Mouse (Mus musculus) kidney, adult 11 months (tissue): ENCODE results near the gene Cetn4.

Experiments
- DNase-seq: peaks from one replicate; pipeline ENCODE4 v3.0.0; 2022

Gene Cetn4

DNA sequence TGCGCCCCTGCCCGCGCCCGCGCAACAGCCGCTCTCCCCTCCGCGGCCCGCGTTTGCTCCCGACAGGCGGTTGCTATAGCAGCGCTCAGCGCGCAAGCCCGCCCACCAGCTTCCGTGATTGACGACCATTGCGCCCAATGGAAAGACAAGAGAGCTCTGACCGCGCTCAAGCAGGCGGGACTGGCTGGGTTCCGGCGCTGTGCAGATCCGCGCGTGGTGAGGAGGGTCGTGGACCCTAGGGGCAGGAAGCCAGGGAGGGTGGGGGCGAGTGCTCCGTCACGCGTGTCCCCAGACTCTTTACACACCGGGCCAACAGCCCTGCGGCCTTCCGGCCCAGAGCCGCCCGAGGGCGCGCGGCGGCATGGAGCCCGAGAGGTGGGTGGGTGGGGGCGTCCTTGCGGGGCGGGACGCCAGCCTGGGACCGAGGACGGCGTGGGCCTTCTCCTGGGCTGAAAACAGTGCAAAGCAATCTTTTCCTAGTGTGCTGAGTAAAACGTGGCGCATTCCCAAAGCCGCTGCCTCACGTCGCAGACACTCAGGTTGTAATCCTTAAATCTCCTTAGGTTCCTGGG lies at the start of gene Cetn4, which contains the start of gene Bbs12:
TSS of gene Cetn4 (minus strand) at position 339 of the 572 bp plus-strand sequence.
TSS of gene Bbs12 (plus strand) at position 185 of the 572 bp plus-strand sequence.
- DNase-seq: peak; percentile 92

DNA sequence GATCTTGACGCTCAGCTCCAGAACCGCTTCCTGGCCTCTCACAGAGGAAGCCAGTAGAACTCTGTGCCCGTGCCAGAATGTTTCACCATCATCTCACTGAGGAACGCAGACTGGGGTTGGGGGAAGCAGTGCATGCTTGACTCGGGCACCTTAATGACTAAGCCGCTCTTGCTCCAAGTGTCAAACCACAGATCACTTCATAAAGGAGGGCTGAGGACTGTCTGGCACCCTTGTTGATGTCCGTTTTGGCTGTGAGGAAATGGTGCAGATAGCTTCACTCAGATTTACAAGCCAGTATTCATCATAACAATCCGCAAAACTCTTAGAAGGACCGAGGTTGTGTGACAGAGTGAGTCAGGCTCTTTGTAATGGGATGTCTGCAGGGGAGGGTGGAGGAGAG lies 48.2 kb upstream of the Cetn4 start:
- no peak for DNase-seq

DNA sequence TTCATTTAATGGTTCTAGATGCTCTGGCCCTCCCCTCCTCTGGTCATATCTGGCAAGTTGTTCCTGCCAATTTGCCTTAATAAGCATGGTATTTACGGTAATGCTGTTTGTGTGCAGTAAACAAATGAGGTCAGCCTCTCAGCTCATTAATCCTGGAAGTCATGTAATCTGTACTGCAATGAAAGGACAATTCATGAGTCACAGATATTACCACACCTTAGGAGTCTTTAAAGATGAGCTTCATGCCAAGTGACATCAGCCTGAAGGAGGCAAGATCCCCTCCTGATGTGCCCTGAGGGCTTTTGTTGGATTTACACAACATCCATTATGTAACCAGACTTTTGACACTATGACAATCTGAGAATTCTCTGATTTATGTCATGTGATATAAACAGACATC lies 42.2 kb upstream of the Cetn4 start:
- DNase-seq: no peak

DNA sequence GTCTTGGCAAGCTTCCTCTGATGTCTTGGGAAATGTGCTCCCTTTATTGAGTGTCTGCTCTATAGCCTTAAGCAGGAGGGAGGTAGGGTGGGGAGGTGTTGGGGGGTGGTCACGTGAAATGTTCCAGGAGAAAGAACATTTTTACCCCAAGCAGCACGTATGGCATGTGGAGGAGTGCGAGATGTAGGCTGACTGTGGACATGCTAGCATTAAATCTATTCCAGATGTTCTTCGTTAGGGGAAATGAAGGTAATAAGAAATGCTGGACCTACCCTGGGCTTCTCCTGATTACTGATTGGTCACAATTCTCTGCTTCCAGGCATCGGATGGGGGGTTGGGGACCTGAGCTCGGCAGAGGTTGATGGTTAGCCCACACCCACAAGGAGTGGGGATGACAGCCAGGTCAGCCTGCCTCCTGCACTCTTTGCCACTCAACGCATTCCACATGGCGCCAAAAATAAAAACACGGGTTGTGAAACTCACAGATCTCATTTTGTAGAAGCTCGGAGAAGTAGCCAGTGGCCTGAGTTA lies 41.5 kb upstream of the Cetn4 start:
- no peak for DNase-seq

DNA sequence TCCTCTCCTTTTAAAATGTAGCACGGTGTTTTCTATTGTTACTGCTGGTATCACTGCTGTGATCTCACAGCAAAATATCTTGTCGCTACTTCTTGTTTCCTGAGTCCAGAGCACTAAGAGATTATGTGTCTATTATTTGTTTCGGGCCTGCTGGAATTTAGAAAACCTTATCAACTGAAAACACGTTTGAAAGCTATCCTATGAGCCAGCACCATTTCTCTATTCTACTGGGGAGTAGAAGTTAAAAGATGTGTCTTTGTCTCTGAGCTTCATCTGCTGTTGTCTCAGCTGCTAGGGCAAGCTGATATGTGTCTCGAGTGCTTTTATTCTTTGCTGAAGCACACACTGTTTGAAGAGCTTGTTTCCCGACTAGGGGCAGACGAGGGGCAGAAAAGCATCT lies 37.9 kb upstream of the Cetn4 start:
- DNase-seq: no peak

DNA sequence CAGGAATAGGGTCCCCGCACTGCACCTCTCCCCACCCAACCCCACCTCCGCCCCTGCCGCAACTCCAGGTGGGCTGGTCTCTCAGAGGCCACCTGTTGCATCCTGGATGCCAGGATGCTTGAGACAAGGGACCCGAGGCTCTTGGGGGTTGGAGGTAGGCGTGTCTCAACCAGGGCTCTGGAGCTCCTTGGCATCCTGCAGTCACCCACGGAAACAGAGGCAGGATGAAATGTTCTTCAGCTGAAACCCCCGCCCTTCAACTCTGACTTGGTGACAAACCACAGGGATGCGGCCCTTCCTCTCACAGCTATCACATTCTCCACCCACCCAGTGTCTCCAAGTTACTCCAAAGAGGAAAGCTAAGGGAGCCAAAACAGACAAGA lies 36.6 kb upstream of the Cetn4 start:
- no peak for DNase-seq

DNA sequence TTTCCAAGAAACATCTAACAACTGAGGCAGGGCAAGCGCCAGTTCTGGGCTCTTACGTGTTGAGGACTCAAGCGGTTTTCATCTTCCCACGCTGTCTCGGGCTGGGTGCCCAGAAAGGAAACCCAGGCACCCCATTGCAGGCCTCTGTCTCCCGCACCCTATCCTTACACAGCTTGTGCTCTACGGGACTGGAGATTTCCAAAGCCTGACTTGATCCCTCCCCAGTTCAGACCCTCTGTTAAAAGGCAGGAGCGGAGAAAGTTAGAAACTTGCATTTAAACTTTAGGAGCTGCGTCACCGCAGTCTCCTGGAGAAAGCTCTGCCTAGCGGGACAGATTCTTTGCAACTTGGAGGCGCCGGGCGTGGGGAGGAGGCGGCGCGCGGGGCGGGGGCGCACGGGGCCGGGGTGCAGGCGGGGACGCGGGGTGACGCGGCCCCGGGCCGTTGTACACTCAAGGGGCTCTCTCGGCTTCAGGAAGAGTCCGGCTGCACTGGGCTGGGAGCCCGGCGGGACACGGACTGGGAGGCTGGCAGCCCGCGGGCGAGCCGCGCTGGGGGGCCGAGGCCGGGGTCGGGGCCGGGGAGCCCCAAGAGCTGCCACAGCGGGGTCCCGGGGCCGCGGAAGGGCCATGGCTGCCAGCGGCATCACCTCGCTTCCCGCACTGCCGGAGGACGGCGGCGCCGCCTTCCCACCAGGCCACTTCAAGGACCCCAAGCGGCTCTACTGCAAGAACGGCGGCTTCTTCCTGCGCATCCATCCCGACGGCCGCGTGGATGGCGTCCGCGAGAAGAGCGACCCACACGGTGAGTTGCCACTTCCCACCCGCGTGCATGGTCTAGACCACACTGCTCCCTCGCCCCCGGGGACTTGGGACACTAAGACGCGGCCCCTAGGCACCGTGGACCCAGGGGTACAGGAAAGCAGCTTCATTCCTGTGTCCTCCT lies 36.0 kb upstream of the Cetn4 start, which contains the start of gene Fgf2:
TSS of gene Fgf2 (plus strand) at position 126 of the 945 bp plus-strand sequence.
- DNase-seq: no peak

DNA sequence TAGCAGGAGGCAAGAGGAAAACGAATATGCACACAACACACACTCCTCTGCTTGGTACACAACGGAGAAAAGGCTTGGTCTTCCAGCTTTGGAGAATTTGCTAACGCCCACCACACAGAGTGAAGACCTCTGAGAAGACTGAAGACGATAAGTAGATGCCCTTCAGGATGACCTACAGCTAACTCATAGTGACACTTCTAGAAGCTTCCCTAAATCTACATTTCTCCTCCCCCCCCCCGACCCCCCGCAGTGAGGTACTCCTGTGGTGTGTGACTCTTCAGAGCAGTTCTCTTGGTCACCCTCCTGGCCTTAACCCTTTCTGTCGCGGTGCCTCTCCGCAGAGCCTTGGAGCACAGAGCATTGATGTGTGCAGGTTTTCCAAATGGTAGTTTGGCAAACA lies 35.2 kb upstream of the Cetn4 start:
- DNase-seq: no peak

DNA sequence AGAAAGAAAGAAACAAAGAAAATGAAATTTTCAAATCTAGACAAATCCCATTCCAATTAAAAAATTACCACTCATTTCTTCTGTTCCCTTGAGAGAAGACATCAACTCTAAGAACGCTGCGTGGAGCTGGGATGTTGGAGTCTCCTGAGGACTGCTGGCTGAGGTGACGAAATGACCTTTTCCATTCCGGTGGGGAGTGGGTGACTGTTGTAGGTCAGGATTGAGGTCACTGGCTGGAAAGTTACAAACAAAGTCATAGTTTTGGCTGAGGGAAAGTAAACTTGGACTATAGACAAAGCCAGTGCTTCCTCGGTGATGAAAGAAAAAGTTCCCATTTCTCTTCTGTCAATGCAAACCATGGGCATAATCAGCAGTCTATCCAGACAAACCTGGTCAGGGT lies 30.3 kb upstream of the Cetn4 start:
- no peak for DNase-seq

DNA sequence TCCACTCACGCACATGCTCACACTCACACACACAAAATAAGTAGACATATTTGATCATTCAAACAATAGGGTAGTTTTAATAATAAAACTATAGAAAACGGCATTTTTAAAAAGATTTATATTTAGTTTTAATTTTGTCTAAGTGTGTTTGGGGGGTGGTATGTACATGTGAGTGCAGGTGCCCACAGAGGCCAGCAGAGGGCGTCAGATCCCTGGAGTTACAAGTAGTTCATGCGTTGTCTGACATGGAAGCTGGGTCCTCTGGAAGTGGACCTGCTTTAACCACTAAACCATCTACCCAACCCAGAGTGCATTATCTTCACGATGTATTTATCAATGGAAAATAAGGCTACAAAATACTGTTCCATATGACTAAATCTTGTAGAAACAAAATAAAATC lies 28.6 kb upstream of the Cetn4 start:
- DNase-seq: no peak

DNA sequence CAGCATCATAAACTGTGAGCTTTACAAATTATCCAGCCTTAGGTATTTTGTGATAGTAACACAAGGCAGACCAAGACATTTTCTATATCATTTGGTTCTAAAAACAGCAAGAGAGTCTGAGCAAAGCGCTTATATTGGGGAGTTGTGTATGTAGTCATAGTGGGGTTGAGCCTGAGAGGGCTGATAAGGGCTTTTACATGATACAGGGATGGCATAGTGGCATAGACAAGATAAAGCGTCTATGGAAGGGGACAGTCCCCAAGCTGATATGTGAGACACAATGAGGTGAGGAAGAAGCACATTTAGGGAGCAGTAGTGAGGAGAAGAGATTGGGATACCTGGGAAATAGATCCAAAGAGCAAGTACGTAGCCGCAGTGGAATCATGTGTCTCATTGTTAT lies 21.5 kb upstream of the Cetn4 start:
- DNase-seq: no peak

DNA sequence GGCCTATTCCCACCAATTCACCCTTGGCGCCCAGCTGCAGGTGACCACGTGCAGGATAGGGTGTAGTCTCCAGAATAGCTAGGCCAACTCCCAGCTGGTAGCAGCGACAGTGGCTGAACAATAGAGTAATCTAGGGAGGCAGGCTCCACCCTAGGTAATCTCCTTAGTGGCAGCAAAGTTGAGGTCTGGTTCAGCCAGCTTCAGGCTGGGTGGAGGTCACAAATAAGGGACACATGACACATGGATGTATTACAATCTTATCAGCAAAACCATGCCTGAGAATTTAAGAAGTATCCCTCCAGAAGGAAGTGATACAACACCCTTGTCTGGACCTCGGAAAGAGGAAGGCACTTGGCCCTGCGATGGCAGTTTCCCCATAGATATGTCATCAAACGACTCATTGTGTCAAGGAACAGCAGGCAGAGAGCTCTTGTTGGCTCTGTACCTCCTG lies 19.5 kb upstream of the Cetn4 start:
- DNase-seq: no peak

DNA sequence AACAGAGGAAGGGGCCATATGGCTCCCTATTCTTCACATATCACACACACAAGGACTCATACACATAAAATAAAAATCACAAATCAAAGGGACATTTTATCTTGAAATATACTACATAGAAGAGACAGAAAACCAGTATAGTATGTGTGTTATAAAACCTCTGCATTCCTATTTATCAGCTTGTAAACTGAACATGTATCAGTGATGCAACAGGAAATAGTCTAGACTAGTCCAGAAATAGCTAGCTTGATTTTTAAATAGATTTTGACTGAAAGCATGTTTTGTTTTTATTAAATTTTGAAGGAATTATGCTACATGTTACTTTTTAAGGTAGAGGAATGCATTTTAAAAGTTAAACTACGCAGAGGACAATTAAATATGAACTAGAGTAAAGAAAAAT lies 17.5 kb upstream of the Cetn4 start:
- no peak for DNase-seq

DNA sequence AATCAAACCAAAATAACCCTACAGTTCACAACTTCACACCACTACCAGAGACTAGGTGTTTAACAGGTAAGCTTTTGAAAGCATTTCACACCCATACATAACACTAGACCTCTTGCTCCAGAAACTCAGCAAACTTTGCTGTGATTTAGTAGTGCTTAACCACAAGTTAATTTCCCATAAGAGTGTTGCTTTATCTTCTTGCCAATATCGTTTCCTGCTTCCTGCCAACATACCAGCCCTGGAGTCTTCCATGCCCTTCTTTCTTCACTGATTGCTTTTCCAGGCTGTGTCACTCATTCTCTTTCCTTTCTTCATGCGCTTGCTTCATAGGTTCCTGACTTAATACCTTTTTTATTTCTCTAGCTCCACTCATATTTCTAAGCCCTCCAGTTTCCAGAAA lies 16.0 kb upstream of the Cetn4 start:
- no peak for DNase-seq

DNA sequence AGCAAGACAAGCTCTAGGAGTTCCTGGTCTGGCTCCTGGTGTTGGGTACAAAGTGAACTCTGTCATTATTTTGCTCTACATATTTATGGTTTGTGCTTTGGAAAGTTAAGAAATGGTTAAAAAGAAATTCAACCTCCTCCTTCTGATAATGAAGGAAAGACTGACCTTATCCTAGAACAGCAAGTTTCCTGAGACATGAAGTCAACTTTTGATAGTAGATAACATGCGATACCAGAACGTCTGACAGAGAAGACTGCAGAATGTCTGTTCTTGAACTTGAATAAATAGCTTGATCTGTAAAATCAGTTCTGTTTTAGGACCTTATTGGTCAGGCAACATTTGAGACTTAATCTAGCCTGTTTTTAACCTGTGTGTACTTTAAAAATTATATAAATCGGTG lies 14.1 kb upstream of the Cetn4 start:
- DNase-seq: no peak

DNA sequence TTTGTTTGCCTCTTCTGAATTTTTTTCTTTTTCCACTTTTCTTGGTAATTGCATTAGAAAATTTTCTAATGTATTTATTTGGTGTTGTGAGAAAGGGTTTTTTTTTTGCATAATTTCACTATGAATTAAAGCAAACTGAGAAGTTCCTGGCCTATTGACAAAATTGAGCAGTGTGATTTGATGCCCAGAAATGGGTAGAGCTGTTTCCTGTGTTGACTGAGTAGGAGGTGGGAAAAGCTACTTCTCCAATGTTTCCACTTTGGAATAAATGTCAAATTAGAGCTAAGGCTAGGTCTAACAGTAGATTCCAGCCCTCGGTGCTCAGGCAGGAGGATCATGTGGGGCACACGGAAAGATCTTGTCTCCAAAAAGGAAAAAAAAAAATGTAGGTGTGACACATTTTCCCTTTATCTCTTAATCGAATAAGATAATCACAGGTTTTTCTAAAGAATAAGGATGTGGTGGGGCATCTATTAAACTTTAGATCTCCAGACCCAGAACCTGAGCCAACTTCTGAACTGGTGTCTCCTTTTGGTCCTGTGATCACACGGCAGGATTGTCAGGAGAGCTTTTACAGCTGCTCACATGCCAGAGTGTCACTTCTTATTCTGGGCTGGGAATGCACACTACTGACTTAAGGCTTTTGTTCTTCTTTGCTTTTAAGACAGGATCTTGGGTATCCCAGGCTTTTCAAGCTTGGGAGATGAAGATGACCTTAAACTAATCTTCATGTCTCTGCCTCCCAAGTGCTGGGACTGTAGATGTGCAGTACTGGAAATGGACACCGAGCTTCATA lies 13.0 kb upstream of the Cetn4 start:
- no peak for DNase-seq

DNA sequence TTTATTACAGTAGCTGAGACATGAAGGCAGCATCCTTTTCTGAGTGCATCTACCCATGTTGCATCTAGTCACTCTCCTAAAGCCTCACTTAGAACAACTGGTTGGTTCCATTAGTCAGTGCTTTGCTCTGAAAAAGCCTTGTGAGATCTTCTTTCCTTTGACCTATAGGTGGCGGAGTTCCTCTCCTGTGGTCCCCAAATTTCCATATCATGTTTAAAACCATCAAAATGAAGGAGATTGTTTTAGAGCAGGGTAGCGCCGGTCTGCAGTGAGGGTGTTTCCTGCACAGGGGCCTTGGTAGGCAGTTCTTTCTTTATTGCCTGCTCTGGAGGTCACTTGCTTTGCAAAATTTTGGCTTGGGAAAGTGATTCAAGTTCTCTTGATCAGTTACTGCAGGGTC lies 11.8 kb upstream of the Cetn4 start:
- no peak for DNase-seq

DNA sequence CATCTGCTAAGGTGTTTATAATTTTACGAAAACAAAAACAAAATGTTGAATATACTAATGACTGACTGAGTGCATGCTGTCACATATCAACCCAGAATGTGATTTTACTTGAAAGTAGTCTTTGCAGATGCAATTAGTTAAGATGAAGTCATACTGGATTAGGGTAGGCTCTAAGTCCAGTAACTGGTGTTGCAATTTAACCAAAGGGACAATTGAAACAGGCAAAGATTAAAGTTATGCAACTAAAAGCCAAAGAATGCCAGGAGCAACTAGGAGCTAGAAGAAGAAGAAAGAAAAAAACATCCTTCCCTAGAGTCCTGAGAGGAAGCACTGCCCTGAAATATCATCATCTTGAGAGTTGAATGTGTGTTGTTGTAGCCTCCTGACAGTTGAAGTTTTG lies 3.7 kb upstream of the Cetn4 start:
- no peak for DNase-seq

DNA sequence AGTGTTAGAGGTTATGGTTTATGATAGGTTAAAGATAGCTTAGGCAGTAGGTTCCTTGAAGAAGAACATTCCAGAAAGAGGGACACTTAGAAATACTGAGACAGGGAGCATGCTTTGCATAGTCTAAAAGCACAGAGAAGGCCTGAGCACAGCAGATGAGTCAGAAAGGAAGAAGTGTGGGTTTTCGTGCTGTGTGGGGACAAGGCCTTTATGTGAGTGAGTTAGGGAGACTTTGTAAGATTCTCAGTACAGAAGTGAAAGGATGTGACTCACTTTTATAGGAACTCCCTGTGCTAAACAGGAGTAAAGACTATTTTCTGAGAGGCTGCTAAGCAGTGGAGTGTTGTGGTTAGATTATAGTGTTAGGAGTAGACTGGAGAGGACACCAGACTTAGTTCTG lies 863 bp upstream of the Cetn4 start:
- DNase-seq: no peak

DNA sequence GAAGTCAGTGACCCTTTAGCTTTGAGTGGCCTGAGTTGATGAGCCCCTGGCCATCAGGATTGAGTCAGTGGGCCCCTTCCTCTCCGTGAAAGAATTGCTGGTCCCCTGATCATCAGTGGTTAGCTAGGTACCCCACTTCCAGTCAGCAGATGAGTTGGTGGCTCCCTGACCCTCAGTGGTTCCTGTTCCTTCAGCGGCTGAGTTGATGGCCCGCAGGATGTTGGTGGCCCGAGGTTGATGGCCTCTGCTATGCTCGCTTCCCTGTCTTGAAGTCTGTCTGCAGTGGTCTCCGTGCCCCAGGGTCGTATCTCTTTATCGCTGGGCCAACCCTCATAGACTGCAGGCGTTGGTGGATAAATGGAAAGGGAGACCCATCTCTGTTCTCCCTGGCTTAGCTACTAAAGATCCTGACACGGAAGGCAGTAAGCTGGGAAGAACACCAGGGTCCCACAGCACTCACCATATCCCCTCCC lies 575 bp downstream of the Cetn4 start:
- no peak for DNase-seq

DNA sequence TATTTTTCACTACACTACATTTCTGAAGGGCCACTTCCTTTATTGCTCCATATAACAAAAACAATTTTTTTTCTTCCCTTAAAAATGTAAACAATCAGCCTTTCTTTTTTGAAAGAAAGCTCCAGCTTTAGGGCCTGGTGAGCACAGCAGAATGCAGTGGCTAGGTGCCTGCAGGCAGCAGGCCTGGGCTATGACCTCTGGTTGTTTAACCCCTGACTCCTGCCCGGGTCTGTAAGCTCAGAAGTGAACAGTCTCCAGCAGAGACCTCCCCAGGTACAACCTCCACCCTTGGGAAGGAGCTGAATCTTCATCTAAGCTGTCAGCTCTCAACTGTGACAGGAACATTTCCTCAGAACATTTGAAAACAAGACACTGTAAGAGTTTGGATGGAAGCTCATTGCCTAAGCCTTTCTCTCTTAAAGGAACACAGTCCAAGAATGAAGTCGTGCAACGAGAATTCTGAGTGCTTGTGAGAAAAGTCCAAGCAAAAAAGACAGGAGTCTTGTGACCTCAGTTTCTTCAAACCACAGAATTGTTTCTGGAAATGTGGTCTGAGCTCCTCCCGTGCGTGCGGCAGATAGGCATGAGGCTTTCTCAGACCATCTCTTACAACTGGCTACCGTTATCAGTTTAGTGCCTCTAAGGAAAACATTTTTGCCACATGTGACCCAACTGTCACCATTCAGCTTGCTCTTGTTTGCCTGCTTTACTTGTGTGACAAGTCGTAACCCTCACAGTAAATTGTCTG lies 8.9 kb downstream of the Cetn4 start:
- DNase-seq: no peak

DNA sequence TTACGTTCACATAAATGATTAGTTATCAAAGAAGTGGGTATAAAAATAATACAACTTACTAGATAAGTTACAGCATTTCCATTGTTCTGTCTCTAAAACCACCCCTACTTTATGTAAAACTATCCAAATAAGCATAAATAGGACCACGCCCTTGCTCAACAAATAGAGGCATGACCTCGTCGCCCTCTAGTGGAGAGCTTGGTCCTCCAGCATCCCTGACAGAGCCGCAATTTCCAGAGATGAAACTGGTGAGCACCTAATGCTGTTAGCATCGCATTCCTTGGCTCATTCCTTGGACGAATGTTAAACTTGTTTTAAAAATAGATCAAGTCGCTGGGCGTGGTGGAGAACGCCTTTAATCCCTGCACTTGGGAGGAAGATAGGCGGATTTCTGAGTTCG lies 9.8 kb downstream of the Cetn4 start:
- DNase-seq: peak; percentile 20
